Mouse (Mus musculus): ENCODE data around the gene Rab39b. TPM values are rescaled to one million over a fixed set of nuclear protein-coding genes. Genes with fewer than 3 reads are reported as not detected.

Rab39b gene
- 1.9 and 2.1 TPM in 2 replicates for polyA plus RNA-seq (2015; fragmentation: Nextera tagmentation; extraction: Ambion mirVana)

DNA sequence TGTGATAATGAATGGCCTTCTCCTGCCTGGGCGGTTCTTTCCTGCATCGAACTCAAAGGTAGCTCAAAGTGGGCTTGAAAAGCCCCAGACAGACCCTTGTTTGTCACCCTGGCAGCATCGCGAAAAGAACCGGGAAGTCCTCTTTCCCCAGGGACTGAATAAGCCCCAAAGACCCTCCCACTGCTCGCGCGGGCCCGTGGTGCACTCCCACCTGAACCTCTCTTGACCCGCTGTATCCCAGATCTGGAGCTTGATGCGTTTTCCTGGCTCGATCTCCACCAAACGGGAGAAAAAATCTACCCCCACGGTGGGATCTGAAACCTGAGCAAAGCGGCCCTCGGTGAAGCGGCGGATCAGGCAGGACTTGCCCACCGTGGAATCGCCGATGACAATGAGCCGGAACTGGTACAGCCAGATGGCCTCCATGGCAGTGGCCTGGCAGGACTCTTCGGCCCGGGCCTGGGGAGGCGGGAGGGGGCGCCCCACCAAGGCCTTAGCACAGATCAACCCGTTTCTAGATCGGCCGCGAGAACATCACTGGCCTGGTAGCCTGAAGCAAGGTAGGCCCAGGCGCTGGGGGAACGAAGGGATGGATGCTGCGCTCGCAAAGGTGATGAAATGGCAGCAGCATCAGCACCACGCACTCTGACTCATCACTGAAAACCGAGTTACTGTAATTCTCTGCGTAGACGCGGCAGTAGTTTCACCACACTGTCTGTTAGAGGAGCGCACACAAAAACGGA, at the start of gene Rab39b:
TSS of gene Rab39b (minus strand) at position 650 of the 743 bp plus-strand sequence.
- H3K4me1 ChIP-seq (replicated peaks): no peaks in the 10 kb centered on the region
- peak within 1 kb of the TSS; percentile 30; the same call in 1 of the 2 replicates for H3K9ac ChIP-seq
- no peaks in the 10 kb centered on the region for H3K36me3 ChIP-seq
- H3K27me3 ChIP-seq (replicated peaks): no peaks in the 10 kb centered on the region
- H3K4me3 ChIP-seq (replicated peaks): peak within 1 kb of the TSS; percentile 40
- peak within 1 kb of the TSS; percentile 63 for H3K4me2 ChIP-seq (replicated peaks)
- H3K27ac ChIP-seq: no peak within 1 kb of the TSS
- ATAC-seq: peak; percentile 61; the same call in 1 of the 2 replicates
- H3K9me3 ChIP-seq: no peaks in the 10 kb centered on the region
- WGBS: 19% methylated on average over 41 of the region's 41 CpGs

DNA sequence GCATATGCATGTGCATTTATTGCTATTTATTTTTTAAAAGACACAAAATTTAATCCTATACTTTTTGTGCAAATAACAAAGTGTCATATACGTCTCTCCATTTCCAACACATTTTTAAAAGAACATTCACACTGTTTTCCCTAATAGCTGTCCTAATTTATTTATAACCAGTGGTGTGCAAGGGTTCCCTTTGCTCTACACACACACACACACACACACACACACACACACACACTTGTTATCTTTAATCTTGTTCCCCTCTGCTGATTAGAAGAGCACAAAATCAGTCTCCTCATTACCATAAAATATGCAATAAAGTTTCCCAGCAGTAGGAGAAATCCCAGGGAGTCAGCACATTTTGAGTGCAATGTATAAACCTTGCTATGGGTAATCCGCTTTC, 508 bp upstream of the Rab39b start:
- H3K4me1 ChIP-seq (replicated peaks): no peaks in the 10 kb centered on the region
- no peaks in the 10 kb centered on the region for H3K9me3 ChIP-seq
- WGBS: 89% methylated on average over 2 of the region's 2 CpGs

More for the DNA sequence above, 508 bp upstream of the Rab39b start:
- H3K27ac ChIP-seq: no peak overlapping the region
- no peak for ATAC-seq
- no peaks in the 10 kb centered on the region for H3K27me3 ChIP-seq (replicated peaks)
- no peaks in the 10 kb centered on the region for H3K36me3 ChIP-seq
- H3K4me3 ChIP-seq (replicated peaks): no peak overlapping the region
- H3K9ac ChIP-seq: no peak overlapping the region
- no peak overlapping the region for H3K4me2 ChIP-seq (replicated peaks)

Other genes starting within 250 kb of the Rab39b start
- 59.8 and 81.7 TPM in 2 replicates for gene Fundc2, start 195.8 kb downstream of the Rab39b start, polyA plus RNA-seq (2015; fragmentation: Nextera tagmentation; extraction: Ambion mirVana)
- gene F8, start 195.6 kb downstream of the Rab39b start, polyA plus RNA-seq (2015; fragmentation: Nextera tagmentation; extraction: Ambion mirVana): 0.77 and 1.4 TPM in 2 replicates
- 19.4 and 22.1 TPM in 2 replicates for gene Cmc4, start 161.6 kb downstream of the Rab39b start, polyA plus RNA-seq (2015; fragmentation: Nextera tagmentation; extraction: Ambion mirVana)
- gene Mtcp1, start 161.6 kb downstream of the Rab39b start, polyA plus RNA-seq (2015; fragmentation: Nextera tagmentation; extraction: Ambion mirVana): 7.5 and 8.0 TPM in 2 replicates
- 70.5 and 72.3 TPM in 2 replicates for gene Brcc3, start 161.6 kb downstream of the Rab39b start, polyA plus RNA-seq (2015; fragmentation: Nextera tagmentation; extraction: Ambion mirVana)
- 138 and 166 TPM in 2 replicates for gene Vbp1, start 63.9 kb downstream of the Rab39b start, polyA plus RNA-seq (2015; fragmentation: Nextera tagmentation; extraction: Ambion mirVana)

Measured in intestine, embryonic 15.5 days (tissue).